Mouse (Mus musculus) limb, embryonic 14.5 days (tissue): ENCODE measurements around the gene Sgip1. TPM values are rescaled to one million over a fixed set of nuclear protein-coding genes. Genes with fewer than 3 reads are reported as not detected.
A peak's percentile ranks its signal among the peaks of the same experiment; 100 is the strongest.

Experiments used
- ATAC-seq: fragments of 200-750 bp; cut with Nextera tagmentation; 2 replicates; pipeline ENCODE4 v1.8.0; 2017; ENCODE audit warnings: low read depth, moderate number of reproducible peaks, moderate TSS enrichment; ENCODE audit not compliant: low FRiP score
- DNase-seq: peaks from one replicate; pipeline ENCODE4 v3.0.0-alpha.2; 2015; ENCODE audit warnings: low spot score
- H3K27ac ChIP-seq: fragments of 300-500 bp; sonication (generic); replicated peaks from 2 replicates; pipeline ENCODE4 v1.5.1; 2014; ENCODE audit warnings: low read depth, mild to moderate bottlenecking, low read length, moderate library complexity, mixed read lengths
- H3K27me3 ChIP-seq: fragments of 300-500 bp; sonication (generic); 2 replicates; pipeline ENCODE4 v1.6.1; 2014; ENCODE audit warnings: low read length, mixed read lengths; ENCODE audit not compliant: control insufficient read depth, insufficient read depth
- H3K36me3 ChIP-seq: fragments of 300-500 bp; sonication (generic); 2 replicates; pipeline ENCODE4 v1.6.1; 2014; ENCODE audit warnings: mild to moderate bottlenecking, low read length, moderate library complexity, mixed read lengths; ENCODE audit not compliant: control insufficient read depth, insufficient read depth
- H3K4me1 ChIP-seq: fragments of 300-500 bp; sonication (generic); 2 replicates; pipeline ENCODE4 v1.6.1; 2014; ENCODE audit warnings: antibody characterized with exemption, low read length, mixed read lengths; ENCODE audit not compliant: control insufficient read depth, insufficient read depth
- H3K4me2 ChIP-seq: fragments of 300-500 bp; sonication (generic); replicated peaks from 2 replicates; pipeline ENCODE4 v1.6.1; 2014; ENCODE audit warnings: low read depth, mild to moderate bottlenecking, low read length, moderate library complexity; ENCODE audit not compliant: severe bottlenecking
- H3K4me3 ChIP-seq: fragments of 300-500 bp; sonication (generic); replicated peaks from 2 replicates; pipeline ENCODE4 v1.5.1; 2014; ENCODE audit warnings: low read length
- H3K9ac ChIP-seq: fragments of 300-500 bp; sonication (generic); 2 replicates; pipeline ENCODE4 v1.6.1; 2014; ENCODE audit warnings: mild to moderate bottlenecking, low read depth, low read length, moderate library complexity; ENCODE audit not compliant: severe bottlenecking
- H3K9me3 ChIP-seq: fragments of 300-500 bp; sonication (generic); 2 replicates; pipeline ENCODE4 v1.6.1; 2016; ENCODE audit warnings: low read length; ENCODE audit not compliant: control insufficient read depth
- POLR2A ChIP-seq: fragments of 200-500 bp; IDR thresholded peaks from 2 replicates; pipeline ENCODE4 v1.8.0; 2012; ENCODE audit warnings: inconsistent platforms, mild to moderate bottlenecking, moderate library complexity, borderline replicate concordance; ENCODE audit not compliant: insufficient read depth, insufficient read length; ENCODE audit errors: extremely low read depth
- WGBS: fragments of 180-500 bp; shearing (Covaris S2); extraction: QIAGEN DNeasy Blood & Tissue Kit; methylation state at CpG from one replicate; pipeline ENCODE4 v1.1.7; 2014; 5-methylcytosine and 5-hydroxymethylcytosine counted together
- polyA plus RNA-seq, 2 experiments: library from polyadenylated mRNA; depleted of rRNA in 1 of 2; stranded (reverse) in 1 of 2; unstranded in 1 of 2; fragments of >200 nt; fragmentation: Nextera tagmentation in 1 of 2; extraction: Ambion mirVana in 1 of 2; gene quantifications; 2 replicates each; pipeline versions ENCODE4 v1.2.1 to v1.2.3; 2012 to 2014

Gene Sgip1
- polyA plus RNA-seq, 2 experiments: 3.6 to 4.6 TPM

DNA sequence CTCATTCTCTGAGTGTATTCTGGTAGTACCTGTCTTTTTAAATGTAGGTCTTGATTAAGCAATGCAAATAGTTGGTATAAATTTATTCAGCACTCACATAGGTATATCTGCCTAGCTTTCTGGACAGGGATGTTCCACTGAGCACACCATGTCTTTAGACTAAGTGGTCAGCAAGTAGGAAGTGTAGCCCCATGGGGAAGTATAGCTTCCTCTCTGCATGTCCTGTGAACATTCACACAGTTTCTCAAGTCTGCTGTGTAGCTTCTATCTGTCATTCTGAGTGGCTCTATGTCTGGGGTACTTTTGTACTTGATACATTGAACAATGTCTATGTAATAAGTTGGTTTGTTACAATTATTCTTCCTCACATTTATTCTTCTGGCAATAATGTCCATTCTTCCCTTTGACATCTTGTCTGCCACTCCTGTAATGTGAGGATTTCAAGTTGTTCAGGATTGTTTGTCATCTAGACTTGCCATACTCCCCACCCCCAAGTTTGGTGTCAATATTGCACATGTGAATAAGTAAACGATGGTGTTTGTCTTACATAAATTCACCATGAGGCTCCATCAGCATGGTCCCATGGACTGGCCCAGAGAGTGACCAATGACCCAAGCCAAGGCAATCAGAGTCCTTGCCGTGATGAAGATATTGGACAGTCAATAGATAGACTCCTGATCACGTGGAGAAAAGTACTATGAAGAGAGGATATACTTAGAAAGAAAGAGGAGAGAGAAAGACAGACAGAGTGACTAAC lies 12.4 kb downstream of the Sgip1 start:
- WGBS: 74% methylated on average over 3 of the region's 3 CpGs
- no peak for TF ChIP-seq POLR2A
- Histone ChIP-seq H3K4me3 (no peak overlapping the region), H3K9ac (no peak overlapping the region), H3K4me2 (no peak overlapping the region), H3K9me3 (no peaks in the 10 kb centered on the region), H3K36me3 (no peaks in the 10 kb centered on the region), H3K27me3 (no peaks in the 10 kb centered on the region), H3K4me1 (no peaks in the 10 kb centered on the region), H3K27ac (no peak overlapping the region)
- DNase-seq (no peak), ATAC-seq (no peak)

DNA sequence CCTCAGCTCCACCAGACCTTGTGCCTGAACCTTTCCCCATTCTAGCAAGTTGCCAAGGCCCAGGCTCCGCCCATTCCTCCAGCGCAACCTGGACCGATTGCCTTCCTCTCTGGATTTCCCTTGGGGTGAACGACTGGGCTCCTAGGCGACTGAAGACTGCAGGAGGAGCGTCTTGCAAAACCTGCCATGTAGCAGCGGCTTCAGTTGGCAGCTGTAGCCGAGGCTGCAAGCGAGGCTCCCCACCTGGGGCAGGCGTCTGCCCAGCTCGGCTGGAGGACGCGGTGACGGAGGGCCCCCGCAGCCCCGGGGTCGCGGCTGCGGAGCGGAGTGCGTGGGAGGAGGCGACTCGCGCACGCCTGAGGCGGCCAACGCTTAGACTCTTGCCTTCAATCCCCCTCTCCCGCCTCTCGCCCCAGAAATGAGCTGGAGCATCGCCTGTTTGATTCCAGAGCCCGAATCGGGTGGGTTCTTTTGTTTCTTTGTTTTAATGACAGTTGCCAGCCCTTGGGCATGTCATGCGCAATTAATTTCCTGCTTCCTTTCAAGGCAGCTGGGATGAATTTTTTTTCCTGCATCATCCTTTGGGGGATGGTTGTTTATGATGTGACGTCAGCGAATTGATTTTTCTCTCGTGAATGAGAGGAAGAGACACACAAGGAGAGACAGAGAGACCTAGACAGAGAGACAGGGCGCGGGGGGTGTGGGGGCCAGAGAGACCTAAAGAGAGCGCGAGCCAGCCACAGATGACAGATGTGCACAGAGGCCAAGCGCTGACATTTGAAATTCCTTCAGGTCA lies 18.2 kb downstream of the Sgip1 start:
- Histone ChIP-seq H3K36me3 (no peaks in the 10 kb centered on the region), H3K9ac (peak overlapping the region; percentile 58), H3K4me3 (peak overlapping the region; percentile 51), H3K27ac (peak overlapping the region; percentile 48; the same call in 1 of the 2 replicates), H3K4me2 (peak overlapping the region; percentile 93), H3K4me1 (peaks cover 3% of the 10 kb centered on the region; the same call in 1 of the 2 replicates), H3K27me3 (no peaks in the 10 kb centered on the region), H3K9me3 (no peaks in the 10 kb centered on the region)
- DNase-seq (peak; percentile 28), ATAC-seq (peak; percentile 36)
- WGBS: under 1% methylated on average over 37 of the region's 41 CpGs
- 0 out of 2 replicates have a peak, but pooled peaks have one; percentile 29 for TF ChIP-seq POLR2A

DNA sequence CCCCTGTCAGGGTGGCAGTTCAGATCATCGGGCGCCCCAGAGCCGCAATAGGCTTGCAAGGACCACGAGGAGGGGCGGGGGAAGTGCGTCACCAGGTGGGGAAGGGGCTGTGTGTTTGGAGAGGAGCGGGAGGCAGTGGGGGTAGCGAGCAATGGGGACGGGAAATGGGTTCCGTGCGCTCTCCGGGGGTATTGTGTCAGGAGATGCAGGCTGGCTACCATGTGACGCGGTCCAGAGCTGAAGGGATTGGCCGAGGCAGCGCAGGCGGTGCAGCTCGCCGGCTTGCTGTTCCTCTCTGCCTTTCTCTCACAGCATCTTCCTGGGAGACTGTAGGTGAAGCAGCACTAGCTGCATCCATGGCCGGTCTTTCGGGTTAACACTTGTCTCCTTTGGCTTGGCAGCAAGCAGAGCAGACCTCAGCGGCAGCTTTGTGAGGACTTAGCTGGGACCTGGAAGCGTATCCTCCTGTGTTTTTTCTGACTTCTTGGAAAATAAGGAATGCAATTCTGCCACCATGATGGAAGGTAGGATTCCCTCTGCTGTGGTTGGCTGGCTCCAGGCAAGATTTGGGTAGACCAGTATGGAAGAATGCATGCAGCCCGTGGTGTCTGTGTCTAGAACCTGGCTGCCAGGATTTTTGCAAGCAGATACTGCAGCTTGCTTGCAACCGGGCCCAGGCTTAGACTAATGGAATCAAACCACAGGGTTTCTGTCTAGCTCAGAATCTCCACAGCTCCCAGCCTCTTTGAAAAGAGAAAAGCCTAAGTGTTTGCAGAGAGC lies 19.1 kb downstream of the Sgip1 start:
- ATAC-seq (peak; percentile 89), DNase-seq (peak; percentile 59)
- Histone ChIP-seq H3K4me3 (peak overlapping the region; percentile 51), H3K4me1 (peaks cover 3% of the 10 kb centered on the region; the same call in 1 of the 2 replicates), H3K36me3 (no peaks in the 10 kb centered on the region), H3K27me3 (no peaks in the 10 kb centered on the region), H3K9me3 (no peaks in the 10 kb centered on the region), H3K27ac (peak overlapping the region; percentile 46; the same call in 1 of the 2 replicates), H3K9ac (peak overlapping the region; percentile 58), H3K4me2 (peak overlapping the region; percentile 93)
- TF ChIP-seq POLR2A: 0 out of 2 replicates have a peak, but pooled peaks have one; percentile 13
- WGBS: 4% methylated on average over 23 of the region's 25 CpGs

DNA sequence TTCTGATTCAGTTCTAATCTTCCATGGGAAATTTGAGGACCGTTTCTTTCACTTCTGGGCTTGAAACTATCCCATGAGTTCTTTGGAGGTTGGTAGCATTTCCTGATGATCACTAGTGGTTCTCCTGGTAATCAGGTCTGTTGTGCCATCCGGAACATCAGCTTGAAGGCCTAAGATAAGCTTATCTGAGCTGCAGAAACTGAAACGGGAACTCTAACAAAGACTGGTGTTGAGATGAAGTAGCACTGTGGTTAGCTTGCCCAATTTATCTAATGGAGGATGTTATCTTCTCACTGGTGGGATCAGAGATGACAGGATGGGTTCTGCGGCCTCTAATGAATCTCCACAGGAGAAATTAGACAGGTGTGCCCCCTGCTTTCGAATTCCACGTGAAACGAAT lies 21.0 kb downstream of the Sgip1 start:
- H3K27ac ChIP-seq: no peak overlapping the region
- no peak overlapping the region for H3K4me3 ChIP-seq
- ATAC-seq (no peak), DNase-seq (no peak)
- no peaks in the 10 kb centered on the region for H3K9me3 ChIP-seq
- WGBS: 89% methylated on average over 7 of the region's 7 CpGs
- no peaks in the 10 kb centered on the region for H3K36me3 ChIP-seq
- TF ChIP-seq POLR2A: no peak
- H3K9ac ChIP-seq: no peak overlapping the region
- peaks cover 3% of the 10 kb centered on the region; the same call in 1 of the 2 replicates for H3K4me1 ChIP-seq
- no peaks in the 10 kb centered on the region for H3K27me3 ChIP-seq
- no peak overlapping the region for H3K4me2 ChIP-seq

DNA sequence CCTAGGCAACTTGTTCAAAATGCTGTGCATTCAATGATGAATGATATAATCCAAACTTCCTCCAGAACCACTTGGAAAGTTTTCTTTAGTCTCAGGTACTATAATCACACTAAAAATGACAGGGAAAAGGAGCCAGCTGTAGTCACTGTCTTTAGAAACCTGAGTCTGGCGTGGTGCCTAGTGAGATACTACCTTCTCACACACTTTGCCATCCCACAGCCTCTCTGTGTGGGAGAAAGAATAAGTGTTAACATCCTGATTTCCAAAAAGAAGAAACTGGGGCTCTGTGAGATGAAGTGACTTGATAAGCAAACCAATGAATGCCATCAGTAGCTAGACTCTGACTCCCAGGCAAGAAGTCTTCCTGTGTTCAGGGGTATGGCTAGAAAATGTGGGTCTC lies 28.0 kb downstream of the Sgip1 start:
- no peak for DNase-seq
- H3K9me3 ChIP-seq: no peaks in the 10 kb centered on the region
- no peak overlapping the region for H3K27ac ChIP-seq
- H3K4me2 ChIP-seq: no peak overlapping the region
- no peak overlapping the region for H3K9ac ChIP-seq
- H3K4me1 ChIP-seq: no peaks in the 10 kb centered on the region
- no peak overlapping the region for H3K4me3 ChIP-seq
- ATAC-seq: no peak
- H3K27me3 ChIP-seq: no peaks in the 10 kb centered on the region
- no peaks in the 10 kb centered on the region for H3K36me3 ChIP-seq
- no peak for TF ChIP-seq POLR2A
- WGBS: 87% methylated on average over 1 of the region's 1 CpGs
